Mouse (Mus musculus) gastrocnemius, postnatal 36 days (tissue): ENCODE results near the gene Rnf227. TPM values are rescaled to one million over a fixed set of nuclear protein-coding genes. Genes with fewer than 3 reads are reported as not detected.

Experiments used
- DNase-seq, 2 experiments: peaks; one replicate each; pipeline ENCODE4 v3.0.0; 2022
- intact Hi-C: fragments of 180-260 bp; cut with DNase I; formaldehyde crosslinking; loops from one replicate; pipeline ENCODE4 v1.15.1; 2025
- total RNA-seq, 2 experiments: library from RNA; stranded (reverse); gene quantifications; 2 replicates each; pipeline ENCODE4 v1.2.3; 2021

Gene Rnf227
- total RNA-seq, 2 experiments from 2014 or later = 0.12 to 0.26 TPM

- DNase-seq = peak in 1 of 2 experiments; percentile 39
- intact Hi-C loops = loop anchor here (5.0 kb wide), 1 partner anchor 46 kb away; the partner anchor contains the start of genes Cntrob and Trappc1
Observed at GRCm38 (mm10) chr11:69368356-69369214, 28.3 kb downstream of the Rnf227 start.

DNA sequence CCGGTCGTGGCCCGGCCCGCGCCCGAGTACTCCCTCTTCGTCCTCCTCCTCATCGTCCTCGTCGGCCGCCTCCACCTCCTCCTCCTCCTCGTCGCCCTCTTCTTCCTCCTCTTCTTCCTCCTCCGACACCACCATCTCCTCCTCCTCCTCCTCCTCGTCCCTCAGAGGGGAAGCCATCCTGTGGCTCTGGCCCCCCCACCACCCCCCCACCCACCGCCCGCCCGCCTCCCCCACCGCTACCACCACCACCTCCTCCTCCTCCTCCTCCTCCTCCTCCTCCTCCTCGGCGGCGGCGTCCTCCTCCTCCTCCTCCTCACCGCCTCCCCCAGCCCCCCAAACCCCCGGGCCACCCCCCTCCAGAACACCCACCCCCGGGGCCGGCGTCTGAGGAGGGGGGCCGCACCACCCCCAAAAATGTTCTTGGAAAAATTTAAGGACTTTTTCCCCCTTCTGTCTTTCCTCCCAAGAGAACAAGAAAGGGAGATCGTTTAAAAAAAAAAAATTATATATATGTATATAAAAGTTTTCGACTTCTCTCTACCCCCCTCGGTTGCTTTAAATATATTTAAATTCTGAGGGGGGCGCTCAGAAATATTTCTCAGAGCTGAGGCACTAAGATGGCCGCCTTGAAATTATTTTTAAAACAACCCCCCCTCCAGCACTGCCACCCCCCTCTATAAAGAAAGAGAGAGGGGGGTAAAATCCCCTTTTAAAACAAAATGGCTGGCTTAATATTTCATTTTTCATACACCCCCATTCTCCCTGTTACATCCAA is 29.1 kb downstream of the Rnf227 start, which contains the start of gene Chd3:
Gene Chd3, minus strand, starts transcription at position 192 of the 775 bp plus-strand sequence.
- no peak for DNase-seq
- intact Hi-C loops = loop anchor here (5.0 kb wide), 1 partner anchor 47 kb away; the partner anchor contains the start of genes Cntrob and Trappc1

GRCm38 (mm10) chr11:69369990-69370816 is 29.9 kb downstream of the Rnf227 start:
- no peak for DNase-seq
- intact Hi-C loops = loop anchor here (5.0 kb wide), 1 partner anchor 48 kb away; the partner anchor contains the start of genes Cntrob and Trappc1

GRCm38 (mm10) chr11:69370817-69371215 is 30.6 kb downstream of the Rnf227 start:
- no peak for DNase-seq
- intact Hi-C loops = no loop called here

DNA sequence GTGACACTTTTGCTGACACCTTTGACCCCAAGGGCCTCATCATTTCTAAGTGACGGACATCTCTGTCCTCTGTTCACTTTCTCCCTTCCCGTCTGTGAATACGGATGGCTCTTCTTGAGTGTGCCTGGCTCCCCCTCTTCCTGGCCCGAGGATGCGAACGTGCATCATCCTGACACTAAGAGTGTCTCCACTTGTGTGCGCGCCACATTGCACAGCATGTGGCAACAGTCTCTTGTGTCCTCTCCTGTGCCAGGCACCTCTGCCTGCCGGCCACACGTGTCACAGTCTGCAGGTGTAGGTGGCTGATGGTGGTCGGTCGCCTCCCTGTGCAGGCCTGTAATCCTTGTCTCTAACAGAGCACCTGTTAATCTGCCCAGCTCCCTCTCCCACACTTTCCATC is 31.3 kb downstream of the Rnf227 start:
- DNase-seq = no peak
- intact Hi-C loops = no loop called here

DNA sequence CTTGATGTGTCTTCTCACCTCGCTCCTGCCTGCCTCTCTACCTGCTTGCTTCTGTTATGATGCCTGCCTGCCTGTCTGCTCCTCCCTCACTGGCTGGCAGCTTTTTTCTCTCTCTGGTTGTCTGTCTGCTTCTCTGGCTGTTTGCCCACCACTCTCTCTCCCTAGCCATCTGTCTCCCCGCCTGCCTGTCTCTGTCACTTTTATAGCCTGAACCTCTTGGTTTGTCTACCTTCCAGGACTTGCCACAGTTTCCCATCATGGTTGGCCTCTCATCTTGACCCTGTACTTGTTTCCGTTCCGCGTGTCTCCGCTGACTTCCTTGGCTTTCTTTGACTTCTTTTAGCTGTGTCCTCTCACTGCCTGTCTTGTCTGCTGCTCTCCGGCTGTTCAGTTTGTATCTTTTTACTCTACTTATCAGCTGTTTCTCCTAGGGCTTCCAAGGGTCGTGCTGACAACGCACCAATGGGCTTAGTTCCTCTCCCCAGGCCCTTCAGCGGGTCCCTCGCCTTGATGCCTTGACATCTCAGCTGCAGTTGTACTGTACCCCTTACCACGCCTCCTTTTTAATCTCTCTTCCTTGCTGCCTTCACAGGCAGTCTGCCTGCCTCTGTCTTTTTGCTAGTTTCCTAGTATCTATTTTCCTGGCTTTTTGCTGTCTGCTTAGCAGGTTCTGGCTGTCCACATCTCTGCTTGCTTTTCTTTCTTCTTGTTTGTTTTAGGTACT is 32.0 kb downstream of the Rnf227 start:
- no peak for DNase-seq
- intact Hi-C loops = no loop called here

DNA sequence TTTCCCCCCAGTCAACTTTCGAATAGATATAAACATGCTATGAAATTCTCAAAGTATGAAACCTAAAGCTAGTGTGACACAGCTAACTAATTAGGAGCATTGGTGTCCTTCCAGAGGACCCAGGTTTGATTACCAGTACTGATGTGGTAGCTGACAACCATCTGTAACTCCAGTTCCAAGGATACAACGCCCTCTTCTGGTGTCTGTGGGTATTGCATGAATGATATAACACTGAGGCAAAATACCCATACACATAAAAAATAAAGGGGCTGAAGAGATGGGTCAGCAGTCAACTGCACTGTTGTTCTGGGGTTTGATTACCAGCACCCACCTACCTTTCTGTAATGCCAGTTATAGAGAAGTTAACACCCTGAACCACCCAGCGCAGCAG is 32.5 kb downstream of the Rnf227 start:
- DNase-seq = no peak
- intact Hi-C loops = no loop called here

GRCm38 (mm10) chr11:69373223-69373965 is 33.1 kb downstream of the Rnf227 start:
- DNase-seq = no peak
- intact Hi-C loops = no loop called here

DNA sequence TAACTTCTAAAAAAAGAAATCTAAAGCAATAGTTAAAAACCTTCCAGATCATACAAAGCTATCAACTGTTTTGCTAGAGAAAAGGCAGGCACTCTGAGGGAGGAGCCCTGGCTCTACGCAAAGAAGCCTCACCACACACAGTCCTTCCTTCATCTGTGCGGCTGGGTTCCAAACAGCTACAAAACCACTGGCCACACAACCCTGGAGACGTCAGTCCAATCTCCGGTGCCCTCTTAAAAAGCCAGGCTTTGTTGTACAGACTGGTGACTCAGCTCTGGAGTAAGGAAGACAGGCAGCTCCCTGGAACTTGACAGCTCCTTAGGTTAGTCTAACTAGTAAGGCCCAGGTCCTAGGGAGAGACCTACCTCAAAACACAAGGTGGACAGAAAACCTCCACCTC is 35.4 kb downstream of the Rnf227 start:
- intact Hi-C loops = no loop called here

DNA sequence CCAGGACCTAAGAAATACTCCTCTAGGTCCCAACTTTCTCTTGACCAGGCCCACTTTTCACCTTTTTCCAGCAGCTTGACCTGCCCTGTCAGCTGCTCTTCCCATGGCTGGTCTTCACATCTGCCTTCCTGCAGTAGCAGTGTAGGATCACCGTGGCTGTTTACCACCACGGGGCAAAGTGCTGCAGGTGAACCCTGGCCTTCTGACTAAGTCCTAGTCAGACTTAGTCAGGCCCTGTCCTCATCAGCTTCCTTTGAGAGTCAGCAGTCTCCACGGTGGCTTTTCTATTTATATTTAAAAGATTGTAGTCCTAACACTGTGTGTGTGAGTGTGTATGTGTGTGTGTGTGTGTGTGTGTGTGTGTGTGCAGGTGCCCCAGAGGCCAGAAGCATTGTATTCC is 37.5 kb downstream of the Rnf227 start:
- intact Hi-C loops = no loop called here
- no peak for DNase-seq

More for the DNA sequence above, 35.4 kb downstream of the Rnf227 start:
- no peak for DNase-seq

GRCm38 (mm10) chr11:69379600-69379999 is 39.3 kb downstream of the Rnf227 start:
- DNase-seq = no peak
- intact Hi-C loops = no loop called here

DNA sequence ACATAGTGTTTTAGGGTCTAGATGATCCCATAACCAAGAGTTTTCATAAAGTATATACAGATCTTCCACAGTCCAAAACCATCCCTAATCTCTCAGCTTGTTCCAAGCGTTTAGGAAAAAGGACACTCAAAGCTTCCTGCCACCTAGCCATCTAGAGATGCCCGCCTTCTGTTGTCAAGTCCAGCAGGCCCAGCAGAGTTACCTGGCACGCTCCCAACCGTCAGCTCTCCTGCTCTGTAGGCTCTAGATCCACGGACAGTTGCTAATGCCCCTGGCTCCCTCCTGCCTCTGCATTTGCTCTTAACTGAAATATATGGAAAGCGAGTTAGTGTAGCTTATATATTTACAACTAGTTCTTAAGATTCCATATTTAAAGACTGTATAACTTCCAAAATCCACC is 41.1 kb downstream of the Rnf227 start:
- no peak for DNase-seq
- intact Hi-C loops = no loop called here

- no peak for DNase-seq
- intact Hi-C loops = no loop called here
Observed at GRCm38 (mm10) chr11:69382478-69383105, 42.3 kb downstream of the Rnf227 start.

GRCm38 (mm10) chr11:69384979-69385378 is 44.7 kb downstream of the Rnf227 start:
- intact Hi-C loops = loop anchor here (5.0 kb wide), 1 partner anchor 193 kb away; no protein-coding TSS in a partner anchor
- no peak for DNase-seq

DNA sequence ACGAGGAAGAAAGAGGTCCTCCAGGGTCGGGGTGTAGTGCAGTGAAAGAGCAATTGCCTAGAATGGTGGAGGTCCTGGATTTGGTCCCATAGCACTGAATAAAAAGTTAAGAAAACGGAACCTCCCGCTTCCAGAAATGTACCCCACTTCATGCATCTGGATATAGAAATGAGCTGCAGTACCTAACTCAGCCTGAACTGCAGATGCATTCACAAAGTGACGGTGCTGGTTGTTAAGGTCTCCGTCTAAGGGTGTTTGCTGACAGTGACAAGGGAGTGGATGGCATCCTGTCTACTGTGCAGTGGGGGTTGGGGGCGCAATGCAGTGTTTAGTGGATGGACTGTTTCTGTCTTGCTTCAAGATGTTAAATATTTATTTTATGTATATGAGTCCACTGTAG is 46.5 kb downstream of the Rnf227 start:
- intact Hi-C loops = loop anchor here (5.0 kb wide), 1 partner anchor 194 kb away; no protein-coding TSS in a partner anchor
- DNase-seq = no peak

DNA sequence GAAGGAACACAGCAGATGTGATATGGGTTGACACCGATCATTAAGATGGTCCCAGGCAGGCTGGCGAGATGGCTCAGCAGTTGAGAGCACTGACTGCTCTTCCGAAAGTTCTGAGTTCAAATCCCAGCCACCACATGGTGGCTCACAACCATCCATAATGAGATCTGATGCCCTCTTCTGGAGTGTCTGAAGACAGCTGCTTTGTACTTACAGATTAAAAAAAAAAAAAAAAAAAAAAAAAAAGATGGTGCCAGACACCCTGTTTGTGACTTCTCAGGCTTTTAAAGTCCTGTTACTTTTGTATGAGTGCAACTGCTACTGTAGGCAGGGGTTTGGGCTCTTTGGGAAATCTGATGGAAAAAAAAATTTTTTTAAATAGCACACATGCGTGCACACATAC is 48.4 kb downstream of the Rnf227 start:
- DNase-seq = no peak
- intact Hi-C loops = loop anchor here (5.0 kb wide), 1 partner anchor 196 kb away; no protein-coding TSS in a partner anchor

DNA sequence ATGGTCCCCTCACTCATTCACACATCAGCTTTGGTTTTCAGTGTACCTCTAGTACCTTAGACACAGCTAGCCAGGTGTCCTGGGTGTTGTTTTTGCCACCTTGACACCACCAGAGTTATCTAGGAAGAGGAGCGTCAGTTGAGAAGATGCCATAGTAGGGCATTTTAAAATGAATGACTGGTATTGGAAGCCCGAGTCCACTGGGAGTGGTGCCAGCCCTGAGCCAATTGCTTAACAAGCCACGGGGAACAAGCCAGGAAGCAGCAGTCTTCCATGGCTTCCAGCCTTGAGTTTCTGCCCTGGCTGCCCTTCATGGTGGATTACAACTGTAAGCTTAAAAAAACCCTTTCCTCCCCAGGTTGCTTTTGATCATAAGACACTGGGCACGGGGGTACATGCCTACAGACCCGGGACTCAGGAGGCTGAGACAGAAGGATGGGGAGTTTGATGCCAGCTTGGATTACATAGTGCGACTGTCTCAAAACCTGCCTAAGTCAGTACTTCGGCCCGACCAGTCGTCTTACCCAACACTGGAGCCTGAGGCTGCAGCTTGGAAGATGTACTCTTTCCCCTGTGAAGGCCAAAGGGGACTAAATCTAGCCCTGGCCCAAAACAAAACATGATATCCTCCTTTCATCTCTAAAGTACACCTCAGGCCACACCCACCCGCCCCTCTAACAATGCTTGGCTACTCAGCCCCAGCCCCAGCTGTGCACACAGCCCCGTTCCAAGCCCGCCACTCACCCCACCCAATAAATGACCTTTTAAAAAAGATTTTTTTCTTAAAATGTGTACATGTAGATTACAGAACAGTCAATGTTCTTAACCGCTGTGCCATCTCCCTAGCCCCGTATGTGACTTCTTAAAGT is 49.5 kb downstream of the Rnf227 start:
- DNase-seq = peak in 1 of 2 experiments; percentile 29
- intact Hi-C loops = loop anchor here (1.0 to 5.0 kb wide), 2 partner anchors 119 to 197 kb away; no protein-coding TSS in a partner anchor
